Mouse (Mus musculus) liver, embryonic 13.5 days (tissue): Measurements from ENCODE around the gene Antxr1. TPM values are rescaled to one million over a fixed set of nuclear protein-coding genes. Genes with fewer than 3 reads are reported as not detected.

ENCODE experiments used
- ATAC-seq: fragments of 200-750 bp; cut with Nextera tagmentation; 2 replicates; pipeline ENCODE4 v1.8.0; 2017; ENCODE audit warnings: low read depth, mild to moderate bottlenecking, moderate number of reproducible peaks, moderate library complexity
- DNase-seq: peaks from one replicate; pipeline ENCODE4 v3.0.0; 2022
- H3K27ac ChIP-seq: fragments of 300-500 bp; sonication (generic); 2 replicates; pipeline ENCODE4 v1.5.1; 2015; ENCODE audit warnings: moderate library complexity, mild to moderate bottlenecking, inconsistent platforms
- H3K27me3 ChIP-seq: fragments of 300-500 bp; sonication (generic); 2 replicates; pipeline ENCODE4 v1.6.1; 2015; ENCODE audit warnings: mild to moderate bottlenecking, inconsistent platforms
- H3K36me3 ChIP-seq: fragments of 300-500 bp; sonication (generic); 2 replicates; pipeline ENCODE4 v1.6.1; 2015; ENCODE audit warnings: mild to moderate bottlenecking, inconsistent platforms
- H3K4me1 ChIP-seq: fragments of 300-500 bp; sonication (generic); replicated peaks from 2 replicates; pipeline ENCODE4 v1.6.1; 2015; ENCODE audit warnings: inconsistent platforms
- H3K4me2 ChIP-seq: fragments of 300-500 bp; sonication (generic); 2 replicates; pipeline ENCODE4 v1.6.1; 2015; ENCODE audit warnings: inconsistent platforms, mild to moderate bottlenecking, moderate library complexity
- H3K4me3 ChIP-seq: fragments of 300-500 bp; sonication (generic); replicated peaks from 2 replicates; pipeline ENCODE4 v1.5.1; 2015; ENCODE audit warnings: mild to moderate bottlenecking, inconsistent platforms
- H3K9ac ChIP-seq: fragments of 300-500 bp; sonication (generic); 2 replicates; pipeline ENCODE4 v1.6.1; 2015; ENCODE audit warnings: mild to moderate bottlenecking, inconsistent platforms
- H3K9me3 ChIP-seq: fragments of 300-500 bp; sonication (generic); replicated peaks from 2 replicates; pipeline ENCODE4 v1.6.1; 2016; ENCODE audit warnings: inconsistent platforms
- WGBS: fragments of 180-500 bp; shearing (Covaris S2); methylation state at CpG from one replicate; pipeline ENCODE4 v1.1.7; 2015; ENCODE audit not compliant: insufficient replicate concordance; 5-methylcytosine and 5-hydroxymethylcytosine counted together
- polyA plus RNA-seq: library from polyadenylated mRNA; unstranded; fragments of >200 nt; fragmentation: Nextera tagmentation; extraction: Ambion mirVana; gene quantifications from 2 replicates; pipeline ENCODE4 v1.2.1, GENCODE M21; 2015

Antxr1 gene
- polyA plus RNA-seq, 1 experiment from 2014 or later, result 0.51 TPM

DNA sequence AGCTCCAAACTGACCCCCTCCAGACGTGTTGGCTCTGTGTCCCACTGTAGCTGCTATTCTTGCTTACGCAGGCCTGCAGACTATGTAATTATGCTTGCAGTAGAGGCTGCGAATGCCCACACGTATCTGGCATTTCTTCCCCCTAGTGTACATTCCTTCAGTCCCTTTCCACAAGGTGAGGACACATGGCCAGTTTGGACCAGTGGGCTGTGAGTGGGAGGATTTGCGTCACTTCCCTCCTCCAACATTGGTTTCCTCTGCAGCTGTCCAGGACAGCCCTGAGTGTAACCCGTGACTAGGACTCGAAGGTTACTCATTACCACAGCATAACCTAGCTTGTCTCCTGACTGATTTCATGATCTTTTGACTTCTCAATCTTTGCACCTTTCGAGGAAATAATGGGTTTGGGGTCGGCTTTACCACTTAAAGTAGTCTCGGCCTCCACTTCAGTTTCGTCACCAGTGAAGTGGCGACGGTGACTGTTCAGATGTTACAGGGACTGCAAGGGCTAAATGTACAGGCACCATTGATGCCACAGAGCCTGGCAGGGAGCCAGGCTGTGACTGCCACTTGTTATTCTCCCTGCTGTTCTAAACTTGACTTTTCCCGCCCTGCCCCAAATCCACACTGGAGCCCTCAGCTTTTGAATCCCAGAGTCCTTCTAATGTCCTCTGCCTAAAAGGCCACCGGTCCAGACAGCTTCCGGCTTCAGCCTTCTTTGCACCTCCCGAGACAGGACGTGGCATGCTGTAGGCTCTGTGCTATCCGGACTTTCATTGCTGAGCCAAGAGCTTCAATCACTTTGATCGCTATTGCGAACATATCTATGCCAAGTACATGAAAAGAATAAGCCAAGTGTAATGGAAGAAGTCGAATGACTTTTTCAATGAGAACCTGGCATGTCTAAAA lies 7.1 kb downstream of the Antxr1 start:
- no peak overlapping the region for H3K4me2 ChIP-seq
- no peak overlapping the region for H3K4me3 ChIP-seq
- WGBS, result 65% methylated on average over 22 of the region's 22 CpGs
- no peak overlapping the region for H3K27ac ChIP-seq
- no peaks in the 10 kb centered on the region for H3K9me3 ChIP-seq
- no peaks in the 10 kb centered on the region for H3K36me3 ChIP-seq
- H3K9ac ChIP-seq, result no peak overlapping the region
- peaks cover 8% of the 10 kb centered on the region; the same call in 1 of the 2 replicates for H3K27me3 ChIP-seq
- H3K4me1 ChIP-seq, result no peaks in the 10 kb centered on the region
- DNase-seq (no peak), ATAC-seq (no peak)

DNA sequence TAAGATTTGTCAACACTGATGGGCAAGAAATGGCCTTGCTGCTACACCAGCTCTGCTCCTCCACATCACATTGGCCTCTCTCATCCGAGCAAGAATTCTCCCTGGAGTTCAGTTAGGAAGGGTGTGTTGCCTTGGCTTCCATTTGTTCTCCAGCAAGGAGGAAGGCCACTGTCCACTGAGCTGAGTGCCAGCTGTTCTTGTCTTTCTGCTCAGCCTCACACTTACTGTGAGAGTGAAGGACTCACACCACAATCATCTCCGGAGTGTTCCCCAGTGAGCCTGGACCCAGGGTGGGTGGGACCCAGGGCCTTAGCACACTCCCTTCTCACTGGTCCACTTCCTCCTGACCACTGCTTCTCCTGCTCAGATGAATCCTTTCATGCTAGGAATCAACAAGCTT lies 8.7 kb downstream of the Antxr1 start:
- Histone ChIP-seq H3K36me3 (no peaks in the 10 kb centered on the region), H3K4me2 (no peak overlapping the region), H3K27ac (no peak overlapping the region), H3K9me3 (no peaks in the 10 kb centered on the region), H3K9ac (no peak overlapping the region), H3K27me3 (no peaks in the 10 kb centered on the region), H3K4me3 (no peak overlapping the region), H3K4me1 (no peaks in the 10 kb centered on the region)
- no peak for ATAC-seq
- WGBS, result 68% methylated on average over 2 of the region's 2 CpGs
- DNase-seq, result no peak

DNA sequence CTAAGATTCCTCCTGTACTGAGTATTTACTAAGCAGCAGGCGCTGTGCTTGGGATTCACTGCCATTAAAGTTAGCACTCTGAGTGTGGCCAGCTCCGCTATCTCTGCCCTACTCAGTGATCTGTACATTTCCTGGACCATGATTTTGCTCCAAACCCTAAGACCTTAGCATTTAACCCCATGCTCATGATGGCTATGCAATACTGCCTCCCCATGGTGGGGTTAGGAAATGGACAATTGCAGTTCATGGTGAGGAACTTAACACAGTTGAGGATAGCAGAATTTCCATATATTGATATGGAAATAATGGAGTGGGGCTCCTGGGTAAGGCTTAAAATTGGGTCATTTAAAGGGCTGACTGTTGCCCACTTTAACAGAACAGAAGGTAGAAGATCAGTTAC lies 12.2 kb downstream of the Antxr1 start:
- ATAC-seq (no peak), DNase-seq (peak; percentile 3)
- no peak overlapping the region for H3K4me3 ChIP-seq
- no peak overlapping the region for H3K9ac ChIP-seq
- 52% methylated on average over 2 of the region's 2 CpGs for WGBS
- no peak overlapping the region for H3K27ac ChIP-seq
- H3K9me3 ChIP-seq, result no peaks in the 10 kb centered on the region
- no peaks in the 10 kb centered on the region for H3K27me3 ChIP-seq
- H3K36me3 ChIP-seq, result no peaks in the 10 kb centered on the region
- H3K4me2 ChIP-seq, result no peak overlapping the region
- no peaks in the 10 kb centered on the region for H3K4me1 ChIP-seq

DNA sequence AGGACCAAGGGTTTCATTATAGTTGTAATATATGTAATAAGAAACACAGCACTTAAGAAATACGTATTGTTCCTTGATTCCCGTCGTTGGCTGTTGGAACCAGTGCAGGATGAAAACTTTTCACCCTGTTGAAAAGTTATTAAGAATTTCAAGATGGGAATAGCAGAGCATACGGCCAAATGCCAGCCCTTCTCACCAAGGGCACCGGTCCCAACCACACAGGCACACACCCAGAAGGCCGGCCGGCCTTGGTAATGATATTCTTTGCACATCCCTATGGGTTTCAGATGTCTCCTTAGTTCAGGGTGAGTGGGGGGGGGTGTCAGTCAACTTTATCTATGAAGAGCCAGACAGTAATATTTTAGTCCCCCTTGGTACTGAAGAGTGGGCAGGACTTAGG lies 17.0 kb downstream of the Antxr1 start:
- no peak for DNase-seq
- ATAC-seq, result no peak

DNA sequence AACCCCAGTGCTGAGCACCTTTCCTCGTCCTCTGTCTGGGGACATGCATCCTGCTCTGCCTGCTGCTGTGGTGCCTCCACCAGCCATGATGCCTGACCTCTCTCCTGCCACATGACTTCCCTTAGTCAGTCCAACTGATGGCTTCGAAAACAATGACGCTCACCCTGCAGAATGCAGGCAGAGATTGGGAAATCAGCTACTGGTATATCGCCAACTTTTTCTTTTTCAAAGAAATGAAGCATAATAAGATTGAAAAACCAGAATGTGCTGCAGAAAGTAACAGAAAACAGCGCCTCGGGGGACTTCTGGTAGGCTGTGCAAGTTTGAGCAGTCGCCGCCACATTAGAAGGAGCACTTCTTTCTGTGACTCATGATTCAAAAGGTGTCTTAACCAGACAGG lies 18.7 kb downstream of the Antxr1 start:
- Histone ChIP-seq H3K4me2 (no peak overlapping the region), H3K9me3 (no peaks in the 10 kb centered on the region), H3K4me1 (no peaks in the 10 kb centered on the region), H3K27me3 (no peaks in the 10 kb centered on the region), H3K4me3 (no peak overlapping the region), H3K27ac (no peak overlapping the region), H3K36me3 (no peaks in the 10 kb centered on the region), H3K9ac (no peak overlapping the region)
- DNase-seq (no peak), ATAC-seq (no peak)
- 67% methylated on average over 8 of the region's 8 CpGs for WGBS

More for the DNA sequence above, 17.0 kb downstream of the Antxr1 start:
- no peak overlapping the region for H3K4me2 ChIP-seq
- no peaks in the 10 kb centered on the region for H3K36me3 ChIP-seq
- no peaks in the 10 kb centered on the region for H3K9me3 ChIP-seq
- no peaks in the 10 kb centered on the region for H3K4me1 ChIP-seq
- 76% methylated on average over 7 of the region's 7 CpGs for WGBS
- H3K27me3 ChIP-seq, result no peaks in the 10 kb centered on the region
- no peak overlapping the region for H3K9ac ChIP-seq
- no peak overlapping the region for H3K27ac ChIP-seq
- H3K4me3 ChIP-seq, result no peak overlapping the region

DNA sequence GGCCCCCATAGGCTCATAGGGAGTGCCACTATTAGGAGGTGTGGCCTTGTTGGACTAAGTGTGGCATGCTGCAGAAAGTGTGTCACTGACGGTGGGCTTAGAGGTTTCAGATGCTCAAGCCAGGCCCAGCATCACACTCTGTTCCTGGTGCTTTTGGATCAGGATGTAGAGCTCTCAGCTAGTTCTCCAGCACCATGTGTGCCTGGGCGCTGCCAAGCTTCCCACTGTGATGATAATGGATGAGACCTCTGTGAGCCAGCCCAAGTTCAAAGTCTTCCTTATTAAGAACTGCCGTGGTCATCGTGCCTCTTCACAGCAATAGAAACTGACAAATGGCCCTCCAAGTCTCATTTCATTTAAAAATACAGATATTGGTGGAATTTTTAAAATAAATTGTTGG lies 22.9 kb downstream of the Antxr1 start:
- no peaks in the 10 kb centered on the region for H3K27me3 ChIP-seq
- no peaks in the 10 kb centered on the region for H3K36me3 ChIP-seq
- H3K9me3 ChIP-seq, result no peaks in the 10 kb centered on the region
- ATAC-seq (no peak), DNase-seq (no peak)
- 61% methylated on average over 4 of the region's 4 CpGs for WGBS
- no peaks in the 10 kb centered on the region for H3K4me1 ChIP-seq
- no peak overlapping the region for H3K4me3 ChIP-seq
- no peak overlapping the region for H3K4me2 ChIP-seq
- no peak overlapping the region for H3K27ac ChIP-seq
- H3K9ac ChIP-seq, result no peak overlapping the region

DNA sequence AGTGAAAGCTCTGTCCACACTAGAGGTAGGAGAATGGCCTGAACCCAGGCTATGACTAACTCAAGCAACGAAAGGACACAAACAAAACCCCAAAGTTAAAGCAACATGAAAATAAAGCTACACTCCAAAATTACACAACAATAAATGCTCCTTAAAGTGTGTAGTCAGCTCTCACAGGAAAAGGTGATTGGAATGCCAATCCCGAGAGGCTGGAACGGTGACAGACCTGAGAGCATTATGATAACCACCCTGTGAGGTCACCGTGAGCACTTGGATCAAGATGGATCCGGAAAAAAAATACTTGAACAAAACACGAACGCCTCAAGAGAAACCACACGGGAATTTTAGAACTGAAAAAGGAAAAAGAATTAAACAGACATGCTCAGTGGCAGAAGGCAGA lies 31.1 kb downstream of the Antxr1 start:
- Histone ChIP-seq H3K27ac (no peak overlapping the region), H3K36me3 (no peaks in the 10 kb centered on the region), H3K27me3 (no peaks in the 10 kb centered on the region), H3K4me1 (no peaks in the 10 kb centered on the region), H3K9ac (no peak overlapping the region), H3K4me3 (no peak overlapping the region), H3K9me3 (no peaks in the 10 kb centered on the region), H3K4me2 (no peak overlapping the region)
- WGBS, result 72% methylated on average over 8 of the region's 8 CpGs
- ATAC-seq, result no peak
- no peak for DNase-seq

DNA sequence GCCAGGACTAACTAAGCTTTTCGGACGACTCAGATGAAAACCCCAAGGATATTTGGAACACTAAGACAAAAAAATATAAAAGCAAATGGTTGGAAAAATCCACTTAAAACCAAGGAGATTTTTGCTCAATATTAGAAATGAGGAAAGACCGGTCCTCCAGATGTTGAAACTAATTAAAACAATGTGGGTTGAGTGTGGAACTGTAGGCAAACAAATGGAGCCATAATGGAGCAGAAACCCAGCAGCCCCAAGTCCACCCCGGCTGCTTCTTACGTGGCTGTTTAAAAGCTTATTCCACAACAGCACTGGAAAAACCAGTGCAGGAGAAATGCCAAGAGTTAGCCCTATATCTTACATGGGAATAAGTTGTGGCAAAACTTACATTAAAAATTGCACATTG lies 32.9 kb downstream of the Antxr1 start:
- Histone ChIP-seq H3K4me1 (peaks cover 10% of the 10 kb centered on the region), H3K9ac (no peak overlapping the region), H3K4me3 (no peak overlapping the region), H3K9me3 (no peaks in the 10 kb centered on the region), H3K27ac (no peak overlapping the region), H3K36me3 (no peaks in the 10 kb centered on the region), H3K27me3 (no peaks in the 10 kb centered on the region), H3K4me2 (no peak overlapping the region)
- 73% methylated on average over 5 of the region's 5 CpGs for WGBS
- no peak for DNase-seq
- ATAC-seq, result no peak

DNA sequence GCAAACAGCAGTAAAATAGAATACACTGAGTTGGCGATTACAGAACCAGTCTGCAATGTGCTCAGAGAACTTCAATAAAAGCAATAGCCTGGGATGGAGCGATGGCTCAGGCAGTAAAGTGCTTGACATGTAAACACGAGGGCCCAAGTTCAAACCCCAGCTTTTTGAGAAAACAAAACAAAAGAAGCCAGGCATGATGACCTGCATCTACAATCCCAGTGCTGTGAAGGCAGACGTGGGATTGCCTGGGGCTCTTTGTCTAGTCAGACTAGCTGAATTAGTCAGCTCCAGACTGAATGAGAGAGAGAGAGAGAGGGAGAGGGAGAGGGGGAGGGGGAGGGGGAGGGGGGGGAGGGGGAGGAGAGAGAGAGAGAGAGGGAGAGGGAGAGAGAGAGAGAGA lies 33.6 kb downstream of the Antxr1 start:
- no peak for DNase-seq

DNA sequence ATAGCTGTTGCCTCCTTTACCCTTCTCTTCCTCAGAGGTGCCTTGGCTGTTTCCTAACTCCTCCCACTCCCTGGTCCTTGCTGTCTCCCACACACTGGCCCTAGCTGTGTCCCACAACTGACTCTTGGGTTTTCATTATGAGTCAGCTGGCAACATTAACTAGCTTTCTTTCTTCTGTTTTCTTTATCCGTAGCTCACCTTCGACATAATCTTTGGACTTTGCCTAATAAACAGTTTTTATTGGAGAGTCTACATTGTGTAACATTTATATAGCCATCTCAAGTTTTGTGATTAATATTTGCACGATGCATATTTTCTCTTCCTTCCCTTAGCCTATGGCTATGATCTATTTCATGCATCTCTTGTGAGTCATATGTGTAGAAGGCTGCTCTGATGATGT lies 40.7 kb downstream of the Antxr1 start:
- Histone ChIP-seq H3K4me3 (no peak overlapping the region), H3K36me3 (no peaks in the 10 kb centered on the region), H3K4me1 (peaks cover 10% of the 10 kb centered on the region), H3K27me3 (no peaks in the 10 kb centered on the region), H3K9ac (no peak overlapping the region), H3K4me2 (no peak overlapping the region), H3K9me3 (no peaks in the 10 kb centered on the region), H3K27ac (no peak overlapping the region)
- 53% methylated on average over 3 of the region's 3 CpGs for WGBS
- no peak for ATAC-seq
- DNase-seq, result no peak

More for the DNA sequence above, 33.6 kb downstream of the Antxr1 start:
- Histone ChIP-seq H3K4me3 (no peak overlapping the region), H3K27ac (no peak overlapping the region), H3K9ac (no peak overlapping the region), H3K4me2 (no peak overlapping the region), H3K4me1 (peaks cover 10% of the 10 kb centered on the region), H3K9me3 (no peaks in the 10 kb centered on the region), H3K27me3 (no peaks in the 10 kb centered on the region), H3K36me3 (no peaks in the 10 kb centered on the region)
- WGBS, result 49% methylated on average over 4 of the region's 4 CpGs
- ATAC-seq, result no peak

DNA sequence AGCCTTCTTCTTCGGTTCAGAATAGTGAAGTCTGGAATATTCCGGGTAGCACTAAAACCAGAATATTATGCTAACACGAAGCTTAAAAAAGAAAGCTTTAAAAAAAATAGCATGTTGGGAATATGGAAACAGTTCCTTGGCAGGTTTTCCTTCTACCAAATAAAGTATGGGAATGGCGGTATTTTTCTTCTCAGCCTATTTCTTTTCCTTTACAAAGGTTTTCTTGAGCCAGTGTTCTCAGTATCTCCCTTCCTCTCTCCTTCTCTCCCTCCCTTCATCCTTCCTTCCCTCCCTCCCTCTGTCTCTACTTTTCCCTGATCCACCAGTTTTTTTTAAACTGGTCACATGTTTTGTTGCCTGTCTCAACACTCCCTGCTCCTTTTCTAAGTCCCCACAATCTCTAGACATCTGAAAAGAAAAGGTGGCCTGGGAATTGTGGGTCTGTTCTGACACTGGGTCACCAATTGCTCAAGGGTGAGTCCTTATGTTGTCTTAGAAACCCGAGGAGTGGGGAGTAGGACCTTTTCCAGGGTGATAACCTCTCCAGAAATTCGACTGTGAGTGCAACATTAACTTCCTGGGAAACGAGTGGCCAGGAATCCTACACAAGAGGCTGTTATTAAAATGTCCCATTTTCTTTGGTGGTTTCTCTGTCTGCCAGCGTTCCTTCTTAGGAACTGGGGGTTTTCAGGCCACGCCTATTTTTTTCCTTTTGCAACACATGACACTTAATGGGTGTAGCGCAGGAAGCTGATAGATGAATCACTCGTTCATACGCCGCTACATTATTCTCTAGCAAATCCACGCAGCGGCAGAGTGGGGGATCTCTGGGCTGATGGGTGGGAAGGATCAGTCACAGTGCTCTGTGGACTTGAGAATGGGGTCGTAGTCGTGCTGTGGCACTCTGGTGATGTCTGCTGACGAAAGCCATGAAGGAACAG lies 42.4 kb downstream of the Antxr1 start:
- no peak for ATAC-seq
- H3K4me2 ChIP-seq, result no peak overlapping the region
- 63% methylated on average over 18 of the region's 18 CpGs for WGBS

More for the DNA sequence above, 42.4 kb downstream of the Antxr1 start:
- no peaks in the 10 kb centered on the region for H3K9me3 ChIP-seq
- H3K4me1 ChIP-seq, result peaks cover 3% of the 10 kb centered on the region
- DNase-seq, result no peak
- H3K36me3 ChIP-seq, result no peaks in the 10 kb centered on the region
- no peaks in the 10 kb centered on the region for H3K27me3 ChIP-seq
- H3K9ac ChIP-seq, result no peak overlapping the region
- H3K27ac ChIP-seq, result no peak overlapping the region
- H3K4me3 ChIP-seq, result no peak overlapping the region
